Mouse (Mus musculus): ENCODE measurements around the gene 4930455H04Rik. TPM values are rescaled to one million over a fixed set of nuclear protein-coding genes. Genes with fewer than 3 reads are reported as not detected.

Gene 4930455H04Rik
- polyA plus RNA-seq, 1 experiment from 2014 or later, result not detected

GRCm38 (mm10) chr3:116981811-116982575, 13.9 kb downstream of the 4930455H04Rik start:
- Histone ChIP-seq H3K27ac (ENCODE audit: low read depth, low read length) (no peak overlapping the region), H3K36me3 (ENCODE audit: control insufficient read depth, insufficient read depth, low read length) (no peaks in the 10 kb centered on the region), H3K9me3 (ENCODE audit: control insufficient read depth, low read length) (no peaks in the 10 kb centered on the region), H3K9ac (ENCODE audit: low read depth, low read length) (no peak overlapping the region), H3K4me2 (no peak overlapping the region), H3K4me3 (ENCODE audit: low read depth, low read length) (no peak overlapping the region), H3K4me1 (replicated peaks; ENCODE audit: control insufficient read depth, insufficient read depth, low read length) (no peaks in the 10 kb centered on the region), H3K27me3 (replicated peaks; ENCODE audit: control insufficient read depth, insufficient read depth, low read length) (no peaks in the 10 kb centered on the region)
- WGBS, result 64% methylated on average over 9 of the region's 9 CpGs
- ATAC-seq (replicated peaks; ENCODE audit: low FRiP score) (no peak), DNase-seq (ENCODE audit: low spot score) (no peak)

GRCm38 (mm10) chr3:116985042-116985455, 17.0 kb downstream of the 4930455H04Rik start:
- H3K27me3 ChIP-seq (replicated peaks; ENCODE audit: control insufficient read depth, insufficient read depth, low read length), result no peaks in the 10 kb centered on the region
- H3K4me1 ChIP-seq (replicated peaks; ENCODE audit: control insufficient read depth, insufficient read depth, low read length), result no peaks in the 10 kb centered on the region
- no peaks in the 10 kb centered on the region for H3K36me3 ChIP-seq (ENCODE audit: control insufficient read depth, insufficient read depth, low read length)
- H3K9me3 ChIP-seq (ENCODE audit: control insufficient read depth, low read length), result no peaks in the 10 kb centered on the region
- no peak for ATAC-seq (replicated peaks; ENCODE audit: low FRiP score)
- H3K4me3 ChIP-seq (ENCODE audit: low read depth, low read length), result no peak overlapping the region
- H3K27ac ChIP-seq (ENCODE audit: low read depth, low read length), result no peak overlapping the region
- WGBS, result 53% methylated on average over 1 of the region's 1 CpGs
- H3K4me2 ChIP-seq, result no peak overlapping the region
- H3K9ac ChIP-seq (ENCODE audit: low read depth, low read length), result no peak overlapping the region
- DNase-seq (ENCODE audit: low spot score), result no peak

- no peaks in the 10 kb centered on the region for H3K4me1 ChIP-seq (replicated peaks; ENCODE audit: control insufficient read depth, insufficient read depth, low read length)
- H3K27me3 ChIP-seq (replicated peaks; ENCODE audit: control insufficient read depth, insufficient read depth, low read length), result no peaks in the 10 kb centered on the region
- H3K4me2 ChIP-seq, result no peak overlapping the region
- ATAC-seq (replicated peaks; ENCODE audit: low FRiP score) (no peak), DNase-seq (ENCODE audit: low spot score) (no peak)
- H3K4me3 ChIP-seq (ENCODE audit: low read depth, low read length), result no peak overlapping the region
- no peak overlapping the region for H3K9ac ChIP-seq (ENCODE audit: low read depth, low read length)
- no peak overlapping the region for H3K27ac ChIP-seq (ENCODE audit: low read depth, low read length)
- 78% methylated on average over 1 of the region's 1 CpGs for WGBS
- H3K36me3 ChIP-seq (ENCODE audit: control insufficient read depth, insufficient read depth, low read length), result no peaks in the 10 kb centered on the region
- H3K9me3 ChIP-seq (ENCODE audit: control insufficient read depth, low read length), result no peaks in the 10 kb centered on the region
These were observed 17.7 kb downstream of the 4930455H04Rik start for GRCm38 (mm10) chr3:116985741-116986140.

GRCm38 (mm10) chr3:116986451-116986850, 18.4 kb downstream of the 4930455H04Rik start:
- no peak for DNase-seq (ENCODE audit: low spot score)
- H3K4me3 ChIP-seq (ENCODE audit: low read depth, low read length), result no peak overlapping the region
- no peak overlapping the region for H3K9ac ChIP-seq (ENCODE audit: low read depth, low read length)
- no peak overlapping the region for H3K27ac ChIP-seq (ENCODE audit: low read depth, low read length)
- no peaks in the 10 kb centered on the region for H3K27me3 ChIP-seq (replicated peaks; ENCODE audit: control insufficient read depth, insufficient read depth, low read length)
- H3K4me2 ChIP-seq, result no peak overlapping the region
- 56% methylated on average over 2 of the region's 2 CpGs for WGBS
- ATAC-seq (replicated peaks; ENCODE audit: low FRiP score), result no peak
- H3K9me3 ChIP-seq (ENCODE audit: control insufficient read depth, low read length), result no peaks in the 10 kb centered on the region
- H3K36me3 ChIP-seq (ENCODE audit: control insufficient read depth, insufficient read depth, low read length), result no peaks in the 10 kb centered on the region
- H3K4me1 ChIP-seq (replicated peaks; ENCODE audit: control insufficient read depth, insufficient read depth, low read length), result no peaks in the 10 kb centered on the region

- 77% methylated on average over 3 of the region's 3 CpGs for WGBS
- Histone ChIP-seq H3K9me3 (ENCODE audit: control insufficient read depth, low read length) (no peaks in the 10 kb centered on the region), H3K4me3 (ENCODE audit: low read depth, low read length) (no peak overlapping the region), H3K36me3 (ENCODE audit: control insufficient read depth, insufficient read depth, low read length) (no peaks in the 10 kb centered on the region), H3K27me3 (replicated peaks; ENCODE audit: control insufficient read depth, insufficient read depth, low read length) (no peaks in the 10 kb centered on the region), H3K4me1 (replicated peaks; ENCODE audit: control insufficient read depth, insufficient read depth, low read length) (no peaks in the 10 kb centered on the region), H3K9ac (ENCODE audit: low read depth, low read length) (no peak overlapping the region), H3K27ac (ENCODE audit: low read depth, low read length) (no peak overlapping the region), H3K4me2 (no peak overlapping the region)
- ATAC-seq (replicated peaks; ENCODE audit: low FRiP score) (no peak), DNase-seq (ENCODE audit: low spot score) (no peak)
These were observed 20.2 kb downstream of the 4930455H04Rik start for GRCm38 (mm10) chr3:116988221-116988620.

- no peaks in the 10 kb centered on the region for H3K9me3 ChIP-seq (ENCODE audit: control insufficient read depth, low read length)
- ATAC-seq (replicated peaks; ENCODE audit: low FRiP score) (no peak), DNase-seq (ENCODE audit: low spot score) (no peak)
- H3K27me3 ChIP-seq (replicated peaks; ENCODE audit: control insufficient read depth, insufficient read depth, low read length), result no peaks in the 10 kb centered on the region
- no peak overlapping the region for H3K4me2 ChIP-seq
- 68% methylated on average over 2 of the region's 2 CpGs for WGBS
- H3K27ac ChIP-seq (ENCODE audit: low read depth, low read length), result no peak overlapping the region
- H3K9ac ChIP-seq (ENCODE audit: low read depth, low read length), result no peak overlapping the region
- no peaks in the 10 kb centered on the region for H3K4me1 ChIP-seq (replicated peaks; ENCODE audit: control insufficient read depth, insufficient read depth, low read length)
- no peaks in the 10 kb centered on the region for H3K36me3 ChIP-seq (ENCODE audit: control insufficient read depth, insufficient read depth, low read length)
- no peak overlapping the region for H3K4me3 ChIP-seq (ENCODE audit: low read depth, low read length)
These were observed 23.1 kb downstream of the 4930455H04Rik start for GRCm38 (mm10) chr3:116991180-116991579.

- Histone ChIP-seq H3K36me3 (ENCODE audit: control insufficient read depth, insufficient read depth, low read length) (no peaks in the 10 kb centered on the region), H3K4me3 (ENCODE audit: low read depth, low read length) (no peak overlapping the region), H3K27me3 (replicated peaks; ENCODE audit: control insufficient read depth, insufficient read depth, low read length) (no peaks in the 10 kb centered on the region), H3K9me3 (ENCODE audit: control insufficient read depth, low read length) (no peaks in the 10 kb centered on the region), H3K27ac (ENCODE audit: low read depth, low read length) (no peak overlapping the region), H3K4me2 (no peak overlapping the region), H3K9ac (ENCODE audit: low read depth, low read length) (no peak overlapping the region), H3K4me1 (replicated peaks; ENCODE audit: control insufficient read depth, insufficient read depth, low read length) (no peaks in the 10 kb centered on the region)
- ATAC-seq (replicated peaks; ENCODE audit: low FRiP score), result no peak
- WGBS, result 72% methylated on average over 2 of the region's 2 CpGs
- no peak for DNase-seq (ENCODE audit: low spot score)
These were observed 24.9 kb downstream of the 4930455H04Rik start for GRCm38 (mm10) chr3:116993011-116993410.

GRCm38 (mm10) chr3:117001686-117002485, 33.8 kb downstream of the 4930455H04Rik start:
- 65% methylated on average over 9 of the region's 9 CpGs for WGBS
- H3K4me1 ChIP-seq (replicated peaks; ENCODE audit: control insufficient read depth, insufficient read depth, low read length), result no peaks in the 10 kb centered on the region
- no peak overlapping the region for H3K4me3 ChIP-seq (ENCODE audit: low read depth, low read length)
- no peak for ATAC-seq (replicated peaks; ENCODE audit: low FRiP score)
- H3K36me3 ChIP-seq (ENCODE audit: control insufficient read depth, insufficient read depth, low read length), result no peaks in the 10 kb centered on the region
- H3K27me3 ChIP-seq (replicated peaks; ENCODE audit: control insufficient read depth, insufficient read depth, low read length), result no peaks in the 10 kb centered on the region
- no peak overlapping the region for H3K4me2 ChIP-seq
- no peak overlapping the region for H3K9ac ChIP-seq (ENCODE audit: low read depth, low read length)
- H3K27ac ChIP-seq (ENCODE audit: low read depth, low read length), result no peak overlapping the region
- no peak for DNase-seq (ENCODE audit: low spot score)
- H3K9me3 ChIP-seq (ENCODE audit: control insufficient read depth, low read length), result no peaks in the 10 kb centered on the region

Measured in liver, embryonic 11.5 days (tissue).